Mouse (Mus musculus): Measurements from ENCODE around the gene Yipf3.

The Yipf3 gene

DNA sequence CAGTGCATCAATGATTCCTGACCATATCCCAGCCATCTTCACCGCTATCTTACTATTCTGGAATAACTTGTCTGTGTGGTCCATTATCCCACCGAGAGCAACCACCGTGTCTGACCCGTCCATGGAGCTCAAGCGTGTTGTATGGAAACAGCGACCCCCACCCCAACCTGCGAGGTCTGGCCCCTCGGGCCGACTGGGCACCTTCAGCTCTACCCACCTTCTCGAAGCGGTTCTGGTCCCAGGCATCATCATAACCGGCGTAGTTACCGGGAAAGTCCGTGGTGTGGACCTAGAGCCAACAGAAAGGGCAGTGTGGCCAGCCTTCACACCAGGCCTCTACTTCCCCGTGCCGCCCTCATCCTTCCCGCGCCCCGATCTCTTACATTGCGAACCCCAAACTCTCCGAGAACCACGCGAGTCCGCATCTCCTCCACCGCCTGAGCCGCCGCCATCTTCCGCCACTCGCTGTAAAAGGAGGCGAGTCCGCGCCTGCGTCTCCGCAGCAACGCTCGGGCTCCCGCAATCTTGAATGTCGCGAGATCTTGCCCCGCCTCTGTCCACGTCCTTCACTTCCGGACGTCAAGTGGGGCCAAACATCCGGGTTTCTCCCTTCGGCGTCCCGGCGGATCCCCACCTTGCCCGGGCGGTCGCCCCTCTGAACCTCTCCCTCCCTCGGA lies at the start of gene Yipf3, which contains the start of gene Polr1c:
TSS of gene Yipf3 (plus strand) at position 569 of the 677 bp plus-strand sequence.
TSS of gene Polr1c (minus strand) at position 543 of the 677 bp plus-strand sequence.
- DNase-seq (ENCODE audit: low spot score) = peak; percentile 95

DNA sequence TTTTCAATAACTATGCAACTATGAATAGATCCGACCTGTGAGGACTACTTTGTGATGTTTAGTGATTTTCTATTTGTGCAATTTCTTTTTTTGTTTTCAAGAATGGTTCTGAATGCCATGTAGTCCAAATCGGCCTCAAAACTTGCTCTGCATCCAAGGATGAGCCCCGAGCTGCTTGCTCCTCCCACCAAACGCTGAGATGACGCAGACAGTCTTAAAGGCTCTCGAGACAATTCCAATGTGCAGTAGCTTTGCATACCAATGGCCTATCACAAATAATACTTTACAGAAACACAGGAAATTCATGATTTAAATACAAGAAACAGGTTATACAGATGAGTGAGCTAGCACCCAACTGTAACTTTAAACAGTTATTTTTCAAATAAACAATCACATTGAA lies 46.7 kb upstream of the Yipf3 start:
- no peak for DNase-seq (ENCODE audit: low spot score)

DNA sequence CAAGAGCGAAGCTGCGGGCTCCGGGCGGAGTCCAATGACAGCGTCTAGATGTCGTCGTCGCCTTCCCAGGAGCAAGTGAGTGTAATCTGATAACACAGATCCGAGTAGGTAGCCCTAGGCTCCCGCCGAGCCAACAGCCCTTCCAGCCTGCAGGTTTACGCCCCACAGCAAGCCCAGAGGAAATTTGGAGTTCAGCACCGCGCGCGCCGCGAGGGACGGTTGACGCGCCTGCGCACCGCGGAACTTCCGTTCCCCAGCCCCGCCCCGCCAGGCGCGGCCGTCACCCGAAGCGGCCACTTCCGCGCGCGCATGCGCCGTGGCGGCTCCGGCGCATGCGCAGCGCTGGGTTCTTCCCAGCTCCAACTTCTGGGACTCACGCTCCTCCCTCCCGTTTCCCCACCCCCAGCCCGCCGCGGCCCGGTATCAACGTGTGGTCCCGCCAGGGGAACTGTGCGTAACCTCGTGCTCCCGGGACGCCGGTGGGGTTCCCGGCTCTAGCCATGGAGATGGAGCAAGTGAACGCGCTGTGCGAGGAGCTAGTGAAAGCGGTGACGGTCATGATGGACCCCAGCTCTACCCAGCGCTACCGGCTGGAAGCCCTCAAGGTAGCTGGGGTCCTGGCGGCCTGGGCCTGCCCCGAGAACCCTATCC lies 45.3 kb upstream of the Yipf3 start, which contains the start of the genes Polh and Xpo5:
TSS of gene Polh (minus strand) at position 225 of the 651 bp plus-strand sequence.
TSS of gene Xpo5 (plus strand) at position 362 of the 651 bp plus-strand sequence.
- peak; percentile 91 for DNase-seq (ENCODE audit: low spot score)

DNA sequence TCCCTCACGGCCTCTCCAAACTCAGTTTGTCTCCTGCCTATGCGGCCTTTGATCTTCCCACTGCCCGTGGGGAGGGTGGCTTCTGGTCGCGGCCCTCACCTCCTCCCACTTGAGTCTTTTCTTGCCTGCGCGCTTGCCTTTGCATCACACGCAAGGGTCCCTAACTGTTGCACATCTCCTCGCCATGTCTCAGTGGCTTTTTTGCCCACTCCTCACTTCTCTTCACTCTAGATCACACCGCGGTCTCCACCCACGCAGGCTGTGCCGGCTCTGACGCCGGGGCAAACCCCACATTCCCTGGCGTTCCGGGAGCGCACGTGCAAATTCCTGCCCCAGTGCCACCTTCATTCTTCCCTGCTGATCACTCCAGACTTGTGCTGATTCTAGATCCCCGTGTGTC lies 44.8 kb upstream of the Yipf3 start:
- DNase-seq (ENCODE audit: low spot score) = peak; percentile 26

DNA sequence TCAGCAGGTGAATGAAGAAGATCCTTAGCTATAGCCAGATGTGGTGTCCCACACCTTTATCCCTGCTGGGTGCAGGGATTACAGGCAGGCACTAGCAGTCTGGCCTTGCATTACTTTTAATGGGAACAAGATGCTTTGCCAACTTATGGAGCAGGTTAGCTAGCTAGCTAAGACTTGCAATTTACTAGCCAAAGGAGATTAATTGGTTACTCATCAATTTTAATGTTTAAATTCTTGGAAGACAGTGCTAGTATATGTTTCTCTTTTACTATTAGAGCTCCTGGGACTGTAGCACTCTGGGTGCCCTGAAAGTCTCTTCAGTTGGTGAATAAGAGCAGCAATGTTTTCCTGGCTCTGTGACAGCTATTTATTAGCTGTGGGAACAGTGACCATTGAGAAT lies 41.2 kb upstream of the Yipf3 start:
- DNase-seq (ENCODE audit: low spot score) = no peak

GRCm38 (mm10) chr17:46210550-46210949 lies 37.3 kb upstream of the Yipf3 start:
- no peak for DNase-seq (ENCODE audit: low spot score)

DNA sequence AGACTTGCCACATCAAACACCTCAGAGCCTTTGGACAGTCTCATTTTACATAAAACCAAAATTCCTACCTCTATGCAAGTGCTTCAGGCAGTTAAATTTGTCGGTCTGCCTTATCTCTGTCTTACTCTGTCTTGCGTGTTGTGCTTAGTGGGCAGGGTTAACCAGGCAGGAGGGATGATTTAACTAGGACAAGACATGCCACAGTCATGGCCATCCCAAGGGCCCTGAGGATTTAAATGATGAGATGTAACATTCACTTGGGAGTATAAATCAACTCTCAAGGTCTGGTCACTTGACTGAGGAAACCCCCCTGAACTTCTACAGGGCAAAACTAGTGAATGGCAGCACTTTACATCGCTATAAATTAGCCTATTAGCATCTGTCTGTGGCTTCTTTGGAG lies 26.3 kb upstream of the Yipf3 start:
- no peak for DNase-seq (ENCODE audit: low spot score)

DNA sequence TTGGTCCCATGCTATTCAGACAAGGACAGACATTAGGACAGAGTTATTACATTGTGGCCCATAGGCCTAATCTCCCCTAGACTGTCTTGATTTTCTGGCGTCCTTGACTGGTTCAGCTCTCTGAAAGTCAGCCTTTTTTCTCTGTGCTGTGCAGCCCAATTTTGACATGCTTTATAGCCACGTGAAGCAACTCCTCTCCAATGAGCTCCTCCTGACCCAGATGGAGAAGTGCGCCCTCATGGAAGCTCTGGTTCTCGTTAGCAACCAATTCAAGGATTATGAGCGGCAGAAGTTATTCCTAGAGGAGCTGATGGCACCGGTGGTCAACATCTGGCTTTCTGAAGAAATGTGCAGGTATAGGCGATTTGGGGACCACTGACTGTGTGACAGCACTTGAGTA lies 20.3 kb upstream of the Yipf3 start:
- no peak for DNase-seq (ENCODE audit: low spot score)

DNA sequence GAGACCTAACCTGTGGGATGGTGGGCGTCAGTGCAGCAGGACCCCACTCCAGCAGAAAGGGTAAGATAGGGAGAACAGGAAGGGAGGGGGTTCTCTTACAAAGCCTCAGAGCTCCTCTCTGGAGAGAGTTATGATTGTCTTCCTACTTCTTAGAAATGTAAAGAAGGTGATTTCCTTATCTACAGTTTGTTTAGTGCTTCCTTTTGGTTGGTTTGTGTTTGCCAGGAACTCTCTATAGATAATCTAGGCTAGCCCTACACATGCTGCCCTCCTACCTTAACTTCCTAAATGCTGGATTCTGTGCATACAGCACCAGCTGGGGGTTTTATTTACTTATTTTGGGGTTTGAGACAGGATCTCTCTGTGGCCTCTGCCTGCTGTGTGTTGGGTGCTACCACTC lies 11.8 kb upstream of the Yipf3 start:
- no peak for DNase-seq (ENCODE audit: low spot score)

- DNase-seq (ENCODE audit: low spot score) = no peak
Observed at GRCm38 (mm10) chr17:46237079-46237478, 10.8 kb upstream of the Yipf3 start.

DNA sequence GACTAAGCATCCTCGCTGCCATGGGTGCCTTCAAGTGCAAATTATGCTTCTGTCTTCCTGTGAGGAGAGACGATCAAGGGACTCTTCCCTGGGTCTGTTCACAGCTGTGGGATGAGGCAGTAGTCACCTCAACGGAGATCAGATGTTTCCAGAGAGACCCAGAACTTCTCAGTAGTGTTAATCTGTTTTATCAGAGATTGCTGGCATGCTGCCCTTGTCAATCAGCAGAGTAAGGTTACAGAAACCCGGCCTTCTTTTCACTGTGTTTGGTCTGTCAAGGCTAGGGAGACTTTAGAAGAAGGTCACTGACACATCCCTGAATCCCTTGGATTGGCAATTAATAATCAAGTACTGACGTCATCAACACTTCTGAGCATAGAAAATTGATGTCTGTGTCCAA lies 10.4 kb upstream of the Yipf3 start:
- no peak for DNase-seq (ENCODE audit: low spot score)

- DNase-seq (ENCODE audit: low spot score) = no peak
Observed at GRCm38 (mm10) chr17:46239516-46240114, 8.3 kb upstream of the Yipf3 start.

DNA sequence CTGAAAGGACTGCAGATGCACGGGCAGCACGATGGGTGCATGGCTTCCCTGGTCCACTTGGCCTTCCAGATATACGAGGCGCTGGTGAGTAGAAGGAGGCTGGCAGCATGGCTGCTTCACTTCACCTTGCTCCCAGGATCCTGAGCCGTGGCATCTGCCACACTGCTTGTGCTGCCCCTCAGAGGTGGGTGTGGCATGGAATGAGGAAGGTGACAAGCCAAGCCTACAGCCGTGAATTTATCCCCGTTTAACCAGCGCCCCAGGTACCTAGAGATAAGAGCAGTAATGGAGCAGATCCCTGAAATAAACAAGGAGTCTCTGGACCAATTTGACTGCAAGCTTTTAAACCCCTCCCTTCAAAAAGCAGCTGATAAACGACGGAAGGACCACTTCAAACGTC lies 6.4 kb upstream of the Yipf3 start:
- no peak for DNase-seq (ENCODE audit: low spot score)

DNA sequence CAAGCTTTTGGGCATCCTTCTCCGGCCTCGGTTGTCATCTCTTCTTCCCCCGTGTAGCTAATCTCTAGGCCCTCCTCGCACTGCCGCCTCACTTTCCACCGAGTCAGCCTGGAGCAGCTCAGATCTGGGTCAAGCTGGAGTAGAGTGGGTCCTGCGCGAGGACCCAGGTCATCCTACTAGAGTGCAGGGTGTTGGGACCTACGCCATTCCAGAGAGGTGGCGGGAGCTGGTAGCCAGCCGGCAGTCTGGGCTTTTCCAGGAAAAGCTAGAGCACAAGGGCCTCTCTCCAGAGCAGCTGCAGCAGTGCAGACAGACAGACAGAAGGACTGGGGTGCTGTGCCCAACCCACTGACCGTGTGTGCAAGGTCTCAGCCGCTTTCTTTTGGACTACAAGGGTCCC lies 5.6 kb upstream of the Yipf3 start:
- no peak for DNase-seq (ENCODE audit: low spot score)

- no peak for DNase-seq (ENCODE audit: low spot score)
Observed at GRCm38 (mm10) chr17:46242993-46243392, 4.9 kb upstream of the Yipf3 start.

DNA sequence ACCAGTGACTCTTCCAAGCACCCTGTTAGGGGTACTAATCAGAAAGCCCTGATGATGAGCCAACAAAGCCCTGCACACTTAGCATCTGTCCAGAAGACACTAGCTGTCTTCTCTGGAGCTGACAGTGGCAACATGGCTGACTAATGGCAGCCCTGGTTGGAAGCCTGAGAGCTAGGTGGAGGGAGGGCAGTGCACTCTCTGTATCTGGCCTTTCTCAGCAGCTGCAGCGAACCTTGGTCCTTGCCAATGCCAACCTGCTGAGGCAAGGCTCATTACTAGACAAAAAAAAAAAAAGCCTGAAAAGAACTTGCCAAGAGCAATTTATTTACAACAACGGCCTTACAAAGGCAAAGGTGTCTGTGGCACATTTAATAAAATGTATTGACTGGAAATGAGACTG lies 4.3 kb upstream of the Yipf3 start:
- no peak for DNase-seq (ENCODE audit: low spot score)

- no peak for DNase-seq (ENCODE audit: low spot score)
Observed at GRCm38 (mm10) chr17:46244579-46244978, 3.3 kb upstream of the Yipf3 start.

- no peak for DNase-seq (ENCODE audit: low spot score)
Observed at GRCm38 (mm10) chr17:46248189-46248522, 276 bp downstream of the Yipf3 start.

DNA sequence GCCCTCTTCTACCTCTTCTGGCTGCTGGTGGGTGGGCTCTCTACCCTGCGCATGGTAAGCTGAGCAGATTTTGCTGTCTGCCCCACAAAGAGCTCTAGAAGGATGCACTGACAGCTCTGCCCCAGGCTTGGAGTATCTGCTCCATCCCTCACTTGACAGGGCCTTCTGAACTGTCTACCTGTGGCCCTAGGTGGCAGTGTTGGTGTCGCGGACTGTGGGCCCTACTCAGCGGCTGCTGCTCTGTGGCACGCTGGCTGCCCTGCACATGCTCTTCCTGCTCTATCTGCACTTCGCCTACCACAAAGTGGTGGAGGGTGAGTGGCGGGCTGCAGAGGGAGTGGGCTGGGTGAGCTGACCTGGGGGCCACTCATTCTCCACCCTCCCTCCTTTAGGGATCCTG lies 3.3 kb downstream of the Yipf3 start:
- no peak for DNase-seq (ENCODE audit: low spot score)

DNA sequence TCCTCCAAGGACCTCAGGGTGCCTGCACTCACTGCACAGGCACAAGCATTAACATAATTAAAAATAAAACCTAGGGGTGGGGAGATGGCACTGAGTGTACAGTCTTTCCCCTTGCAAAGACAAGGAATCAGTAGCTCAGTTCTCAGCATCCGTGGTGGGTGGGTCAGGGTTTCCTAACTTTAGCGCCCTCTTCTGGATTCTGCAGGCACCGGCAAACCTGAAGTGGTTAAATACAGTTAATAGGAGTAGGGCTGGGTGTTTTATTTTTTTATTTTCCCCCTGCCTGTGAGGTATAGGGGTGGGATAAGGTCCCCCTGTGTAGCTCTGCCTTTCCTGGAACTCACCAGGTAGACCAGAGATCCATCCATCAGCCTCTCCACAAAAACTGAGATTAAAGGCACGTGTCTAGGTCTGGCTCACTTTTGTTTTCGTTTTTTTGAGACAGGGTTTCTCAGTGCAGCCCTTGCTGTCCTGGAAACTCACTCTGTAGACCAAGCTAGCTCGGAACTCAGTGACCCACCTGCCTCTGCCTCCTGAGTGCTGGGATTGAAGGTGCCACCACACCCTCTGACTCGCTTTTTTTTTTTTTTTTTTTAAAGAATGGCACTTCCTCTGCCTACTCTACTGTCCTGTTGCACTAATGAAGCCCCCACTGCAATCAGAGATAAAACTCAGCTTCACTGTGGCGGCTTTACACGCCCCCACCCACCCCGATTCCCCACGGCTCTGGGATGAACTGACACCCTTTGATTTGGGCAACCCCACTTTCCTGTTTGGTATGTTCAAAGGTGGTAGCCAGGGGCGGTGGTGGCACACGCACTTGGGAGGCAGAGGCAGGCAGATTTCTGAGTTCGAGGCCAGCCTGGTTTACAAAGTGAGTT lies 4.9 kb downstream of the Yipf3 start:
- DNase-seq (ENCODE audit: low spot score) = peak; percentile 60

GRCm38 (mm10) chr17:46253452-46254084 lies 5.7 kb downstream of the Yipf3 start, which contains the start of gene Lrrc73:
Gene Lrrc73 (plus strand): TSS chr17:46253531.
- peak; percentile 92 for DNase-seq (ENCODE audit: low spot score)

DNA sequence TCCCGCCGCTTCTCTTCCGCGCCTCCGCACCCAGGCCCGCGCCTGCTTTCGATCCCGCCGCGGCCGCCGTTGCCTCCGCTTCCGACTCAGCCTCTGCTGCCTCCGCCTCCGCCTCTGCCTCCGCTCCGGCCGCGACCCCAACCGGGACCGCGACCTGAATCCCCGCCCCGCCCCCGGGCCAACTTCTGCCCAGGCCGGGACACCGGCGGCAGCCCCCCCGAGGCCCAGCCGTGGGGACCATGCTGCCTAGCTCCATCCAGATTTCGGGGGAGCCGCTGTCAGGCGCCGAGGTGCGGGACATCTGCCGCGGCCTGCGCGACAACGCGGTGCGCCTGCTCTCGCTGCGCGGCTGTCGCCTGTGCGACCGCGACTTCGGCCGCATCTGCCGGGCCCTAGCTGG lies 6.2 kb downstream of the Yipf3 start:
- no peak for DNase-seq (ENCODE audit: low spot score)

Data from layer of hippocampus, adult 11-12 months (tissue).